Comparison of ENCODE assay signal across 18 mouse cellular contexts in genomic region chr14:101644948-101645347, GRCm38 (mm10).
"Had no signal": no experiment of that assay in that cellular context is flagged by ENCODE, and none has a peak within 500 bp of the region (broad histone marks: within the 10 kb centered on the region; RNA-seq: fewer than 3 reads in every experiment).

No protein-coding gene starts in this region.

- H3K9me3 ChIP-seq: liver, embryonic 13.5 days; stomach, embryonic 15.5 days had no signal

- H3K4me3 ChIP-seq: left cerebral cortex, adult 2 months; liver, embryonic 13.5 days; stomach, embryonic 15.5 days had no signal

- ATAC-seq: inflammation-experienced regulatory T-cells, adult 6 months had no signal

- H3K36me3 ChIP-seq: liver, embryonic 13.5 days; stomach, embryonic 15.5 days had no signal

- H3K27me3 ChIP-seq: liver, embryonic 13.5 days; stomach, embryonic 15.5 days had no signal

- DNase-seq: kidney, adult 18-20 months; kidney, postnatal 36 days; layer of hippocampus, postnatal 36 days; liver, embryonic 13.5 days; lung, adult 2 months; lung, postnatal 14 days; lung, postnatal 4 days; midbrain, embryonic 14.5 days; right cerebral cortex, adult 18-20 months; right cerebral cortex, postnatal 25 days; spleen, adult 18-20 months; thymus, adult 2 months; thymus, postnatal 25 days had no signal

- H3K9ac ChIP-seq: liver, embryonic 13.5 days; stomach, embryonic 15.5 days had no signal

- H3K27ac ChIP-seq: kidney, postnatal 0 days; left cerebral cortex, adult 2 months; liver, embryonic 13.5 days; stomach, embryonic 15.5 days had no signal

- H3K4me1 ChIP-seq: liver, embryonic 13.5 days; stomach, embryonic 15.5 days had no signal

- H3K4me2 ChIP-seq: liver, embryonic 13.5 days; midbrain, embryonic 11.5 days; stomach, embryonic 15.5 days had no signal
